Mouse (Mus musculus) v-Abl transformed pro-B cells (cell line): Measurements from ENCODE around the gene Gm9970.

Source experiments
- in situ Hi-C, 2 experiments: fragments of 400-800 bp; cut with MboI; formaldehyde crosslinking; loops; one replicate each; pipeline ENCODE4 v1.15.1; 2025; ENCODE audit not compliant: unreplicated experiment in 2 of 2

Gm9970 gene

DNA sequence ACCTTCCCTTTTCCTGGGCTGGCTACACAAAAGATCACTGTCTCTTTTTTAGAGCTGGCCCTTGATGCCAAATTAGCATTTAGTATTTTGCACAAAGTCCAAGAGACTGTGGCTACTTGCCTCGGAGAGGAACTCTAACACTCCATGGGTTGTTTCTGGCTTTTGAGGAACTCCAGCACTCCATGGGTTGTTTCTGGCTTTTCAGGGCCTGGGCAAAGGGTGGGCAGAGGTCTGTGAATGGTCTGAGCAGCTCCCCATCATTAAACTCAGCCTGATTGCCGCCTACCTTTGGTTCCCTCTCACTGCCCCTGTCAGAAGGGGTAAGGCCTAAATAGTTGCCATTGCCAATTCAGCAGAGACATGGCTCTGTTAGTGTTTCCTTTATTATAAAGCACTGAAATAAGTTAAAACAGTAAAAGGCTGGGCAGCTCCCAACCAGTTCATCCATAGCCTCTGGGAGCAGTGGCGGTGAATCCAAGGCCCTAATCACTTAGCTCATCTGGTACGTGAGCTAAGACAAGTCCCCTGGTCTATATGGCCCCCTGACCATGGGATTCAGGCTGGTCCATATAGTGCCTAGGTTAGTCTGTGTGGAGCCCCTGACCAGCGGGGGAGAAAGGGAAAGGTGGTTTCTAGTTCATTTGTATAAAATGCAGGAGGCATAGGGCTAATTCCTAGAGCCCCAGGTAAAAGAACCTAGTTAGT is 42.3 kb downstream of the Gm9970 start:
- in situ Hi-C loops, result loop anchor here in 1 of 2 experiments (25.0 kb wide), 1 partner anchor 264 kb away; the partner anchor contains the start of gene Zfp512

DNA sequence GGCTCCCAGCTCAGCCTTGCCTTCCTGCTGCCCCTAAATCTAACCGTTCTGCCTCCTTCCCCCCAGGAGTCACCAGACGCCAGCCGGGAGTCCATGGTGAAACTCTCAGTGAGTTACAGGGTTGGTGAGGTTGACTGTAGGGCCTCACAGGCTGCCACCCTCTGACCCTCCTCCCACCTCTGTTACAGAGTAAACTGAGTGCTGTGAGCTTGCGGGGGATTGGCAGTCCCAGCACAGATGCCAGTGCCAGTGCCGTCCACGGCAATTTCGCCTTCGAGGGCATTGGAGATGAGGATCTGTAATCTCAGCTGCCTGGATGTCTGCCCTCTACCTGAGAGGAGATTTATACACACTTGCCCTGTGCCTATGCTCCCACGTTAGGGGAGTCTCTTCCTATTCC is 42.9 kb downstream of the Gm9970 start:
- in situ Hi-C loops, result loop anchor here in 1 of 2 experiments (25.0 kb wide), 1 partner anchor 264 kb away; the partner anchor contains the start of gene Zfp512

DNA sequence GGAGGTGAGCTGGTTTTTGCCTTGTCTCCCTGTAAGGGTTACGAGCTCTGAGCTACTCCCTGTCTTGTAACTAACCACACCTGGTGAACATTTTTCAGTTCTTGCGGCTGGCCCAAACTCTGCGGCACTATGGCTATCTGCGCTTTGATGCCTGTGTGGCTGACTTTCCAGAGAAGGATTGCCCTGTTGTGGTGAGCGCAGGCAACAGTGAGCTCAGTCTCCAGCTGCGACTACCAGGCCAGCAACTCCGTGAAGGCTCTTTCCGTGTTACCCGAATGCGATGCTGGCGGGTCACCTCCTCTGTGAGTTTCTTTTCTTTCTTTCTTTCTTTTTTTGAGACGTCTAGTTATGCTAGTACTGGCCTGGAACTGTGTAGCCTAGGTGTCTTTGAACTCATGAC is 44.0 kb downstream of the Gm9970 start:
- in situ Hi-C loops, result loop anchor here in 1 of 2 experiments (25.0 kb wide), 1 partner anchor 265 kb away; the partner anchor contains the start of gene Zfp512

DNA sequence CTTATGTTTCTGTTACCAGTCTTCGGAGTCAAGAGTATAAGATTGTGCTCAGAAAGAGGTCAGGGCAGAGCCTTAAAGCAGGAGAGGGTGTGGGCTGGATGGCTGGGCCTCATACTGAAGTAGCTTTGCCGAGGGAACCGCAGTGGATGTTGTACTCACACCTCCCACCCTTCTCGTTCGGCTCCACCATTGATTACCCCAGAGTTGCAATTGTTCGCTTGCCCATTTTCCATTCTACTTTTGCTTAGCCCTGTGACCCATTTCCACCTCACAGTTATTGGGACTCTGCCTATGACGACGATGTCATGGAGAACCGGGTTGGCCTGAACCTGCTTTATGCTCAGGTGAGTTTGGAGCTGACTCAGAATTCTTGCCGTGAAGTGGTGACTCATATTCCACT is 44.8 kb downstream of the Gm9970 start:
- in situ Hi-C loops, result loop anchor here in 1 of 2 experiments (25.0 kb wide), 1 partner anchor 266 kb away; the partner anchor contains the start of gene Zfp512

DNA sequence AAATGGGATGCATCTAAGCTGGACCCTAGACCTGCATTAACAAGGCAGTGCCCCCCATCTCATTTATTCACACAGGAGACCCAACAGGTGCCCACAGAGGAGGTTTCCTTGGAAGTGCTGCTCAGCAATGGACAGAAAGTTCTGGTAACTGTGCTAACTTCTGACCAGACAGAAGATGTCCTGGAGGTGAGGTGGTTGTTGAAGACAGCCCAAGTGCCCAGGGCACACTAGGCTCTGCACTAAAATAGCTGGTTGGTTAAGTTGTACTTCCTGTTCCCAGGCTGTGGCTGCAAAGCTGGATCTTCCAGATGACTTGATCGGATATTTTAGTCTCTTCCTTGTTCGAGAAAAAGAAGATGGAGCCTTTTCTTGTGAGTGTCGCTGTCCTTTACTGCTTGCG is 45.4 kb downstream of the Gm9970 start:
- in situ Hi-C loops, result loop anchor here in 1 of 2 experiments (25.0 kb wide), 1 partner anchor 267 kb away; the partner anchor contains the start of gene Zfp512

DNA sequence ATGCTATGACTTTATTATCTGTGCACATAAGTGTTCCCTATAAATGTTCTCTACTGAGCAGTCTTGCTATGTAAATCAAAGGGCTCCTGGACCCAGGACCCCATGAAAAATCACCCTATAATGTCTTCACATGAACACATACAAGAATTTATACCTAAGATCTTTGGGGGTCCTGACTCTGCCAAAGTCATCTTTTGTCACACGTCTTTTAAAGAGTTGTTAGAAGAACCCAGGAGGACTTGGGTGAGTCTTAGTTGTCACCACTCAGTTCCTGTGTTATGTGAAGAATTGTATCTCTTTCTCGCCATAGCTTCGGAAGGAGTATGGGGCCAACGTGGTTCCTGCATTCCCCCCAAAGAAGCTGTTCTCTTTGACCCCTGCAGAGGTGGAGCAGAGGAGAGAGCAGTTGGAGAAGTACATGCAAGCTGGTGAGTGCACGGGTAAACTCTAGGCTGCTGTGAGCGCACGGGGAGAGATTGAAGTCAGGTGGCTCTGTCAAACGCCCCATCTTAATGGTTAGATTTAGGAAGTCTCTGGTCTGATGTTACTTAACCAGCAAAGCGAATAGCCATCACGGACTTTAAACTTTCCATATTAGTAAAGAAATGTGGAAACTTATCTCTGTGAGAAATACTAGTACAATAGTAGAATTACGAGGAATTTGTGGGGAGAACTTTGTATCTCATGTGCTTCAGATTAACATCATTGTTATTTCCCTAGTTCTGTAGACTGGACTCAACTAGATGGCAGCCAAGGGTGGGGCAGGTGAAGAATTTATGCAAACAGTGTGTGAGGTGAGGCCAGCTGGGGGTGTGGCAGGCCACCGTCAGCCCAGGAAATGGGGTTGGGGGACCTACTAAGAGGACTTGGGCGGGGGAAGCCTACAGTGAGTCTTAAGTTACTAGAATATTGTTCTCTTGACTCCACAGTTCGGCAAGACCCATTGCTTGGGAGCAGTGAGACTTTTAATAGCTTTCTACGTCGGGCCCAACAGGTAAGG is 46.2 kb downstream of the Gm9970 start:
- in situ Hi-C loops, result loop anchor here in 1 of 2 experiments (5.0 to 25.0 kb wide), 2 partner anchors 133 to 268 kb away; partner anchors contain the start of gene Zfp512

DNA sequence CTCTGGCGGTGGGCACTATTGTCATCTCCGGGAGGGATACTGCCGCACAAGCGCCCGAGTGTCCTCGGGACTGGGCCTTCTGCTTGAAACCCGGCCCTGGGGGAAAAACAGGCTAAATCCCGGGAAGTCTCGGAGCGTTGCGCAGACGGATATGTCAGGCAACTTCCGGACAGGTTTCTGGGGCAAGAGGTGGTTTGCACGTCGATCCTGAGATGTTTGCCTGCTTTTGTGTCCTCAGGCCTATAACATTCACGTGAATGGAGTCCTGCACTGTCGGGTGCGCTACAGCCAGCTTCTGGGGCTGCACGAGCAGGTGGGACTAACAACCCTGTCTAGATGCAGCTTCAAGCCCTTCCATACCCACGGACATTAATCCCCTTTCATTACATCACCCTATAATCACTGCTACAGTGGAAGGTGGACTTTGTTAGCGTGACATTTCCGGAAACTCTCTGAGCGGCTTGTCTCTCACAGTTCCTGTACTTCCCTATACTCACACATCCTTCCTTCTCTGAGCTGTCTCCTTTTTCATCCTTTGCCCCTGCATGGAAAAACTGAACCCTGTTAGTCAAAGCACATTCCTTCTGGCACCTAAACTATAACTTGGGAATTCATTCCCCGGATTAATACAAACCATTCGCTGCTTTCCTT is 47.3 kb downstream of the Gm9970 start:
- in situ Hi-C loops, result loop anchor here in 1 of 2 experiments (5.0 to 25.0 kb wide), 2 partner anchors 134 to 269 kb away; partner anchors contain the start of gene Zfp512

DNA sequence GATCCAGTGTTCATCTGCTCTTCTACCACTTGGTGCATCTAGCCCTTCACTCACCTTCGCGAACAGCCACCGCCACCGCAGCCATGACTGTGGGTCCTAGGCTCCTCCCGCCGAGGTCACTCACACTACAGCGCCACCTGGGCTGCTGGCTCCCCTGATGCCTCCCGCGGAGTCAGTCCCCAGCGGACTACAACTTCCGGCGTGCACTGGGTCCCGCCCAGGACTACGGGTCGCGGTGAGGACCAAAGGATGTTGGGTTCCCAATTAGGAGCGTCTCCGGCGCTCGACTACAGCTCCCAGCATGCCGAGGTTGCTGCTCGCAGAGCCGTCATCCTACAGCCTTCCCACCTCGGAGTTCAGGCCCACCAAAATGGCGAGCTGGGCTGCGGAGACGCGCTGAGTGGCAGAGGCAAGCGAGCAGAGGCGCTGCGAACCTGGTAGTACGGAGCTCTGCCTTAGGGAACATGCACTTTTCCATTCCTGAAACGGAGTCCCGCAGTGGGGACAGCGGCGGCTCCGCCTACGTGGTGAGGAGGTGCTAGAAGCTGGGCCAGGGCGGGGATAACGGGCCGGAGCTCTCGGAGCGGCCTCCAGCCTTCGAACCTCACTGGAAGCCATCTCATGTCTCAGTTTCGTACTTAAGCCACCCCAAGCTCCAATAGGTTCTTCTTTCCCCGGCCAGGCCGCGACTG is 47.9 kb downstream of the Gm9970 start, which contains the start of the genes Snx17 and Eif2b4:
Gene Snx17, plus strand, starts transcription at position 289 of the 692 bp plus-strand sequence.
Gene Eif2b4, minus strand, starts transcription at position 492 of the 692 bp plus-strand sequence.
- in situ Hi-C loops, result loop anchor here in 1 of 2 experiments (5.0 to 25.0 kb wide), 2 partner anchors 134 to 269 kb away; partner anchors contain the start of gene Zfp512

DNA sequence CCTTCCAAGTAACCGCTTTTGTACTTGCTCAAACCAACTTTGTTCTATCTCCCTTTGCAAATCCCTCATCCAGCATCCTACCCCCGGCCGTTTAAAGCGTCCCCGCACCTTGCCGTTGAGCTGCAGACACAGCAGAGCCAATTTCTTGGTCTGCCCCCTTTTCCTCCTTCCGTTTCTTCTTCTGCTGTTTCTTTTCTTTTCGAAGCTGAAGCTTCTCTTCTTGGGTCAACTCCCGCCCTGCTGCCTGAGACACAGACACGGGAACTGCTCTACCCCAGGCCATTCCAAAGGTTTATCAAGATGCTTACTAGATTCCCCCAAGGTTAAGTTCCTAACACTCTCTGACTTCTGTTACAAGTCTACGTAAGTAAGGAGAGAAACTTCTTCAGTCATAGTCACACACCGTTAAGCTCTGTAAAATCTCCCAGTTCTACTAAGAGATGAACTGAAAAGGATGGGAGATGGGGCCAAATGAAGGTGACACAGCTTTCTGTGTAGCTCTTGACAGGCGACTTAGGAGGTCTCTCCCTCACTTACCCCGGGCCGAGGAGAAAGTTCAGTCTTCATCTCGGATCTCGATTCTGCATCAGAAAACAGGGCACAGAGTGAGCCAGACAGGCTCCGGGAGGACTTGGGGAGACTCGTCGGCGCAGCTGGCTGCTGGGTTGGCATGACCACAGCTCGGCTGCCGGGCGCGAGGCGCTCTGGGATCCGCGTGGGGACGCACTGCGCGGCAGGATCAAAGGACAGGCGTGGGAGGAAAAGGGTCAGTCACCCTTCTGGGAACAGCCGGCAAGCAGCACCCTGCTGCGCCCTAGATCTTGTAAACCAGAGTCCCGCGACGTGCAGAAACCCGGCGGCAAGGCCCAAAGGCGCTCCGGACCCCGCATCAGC is 48.7 kb downstream of the Gm9970 start:
- in situ Hi-C loops, result loop anchor here in 1 of 2 experiments (5.0 to 25.0 kb wide), 2 partner anchors 135 to 270 kb away; partner anchors contain the start of gene Zfp512
